Mouse (Mus musculus) C2C12 (cell line): ENCODE data around the gene Olfr70.

Experiments used
- CTCF ChIP-seq: IDR thresholded peaks from one replicate; pipeline ENCODE4 v1.5.1; 2011; ENCODE audit not compliant: control insufficient read depth, insufficient read depth, insufficient read length
- FOSL1 ChIP-seq: IDR thresholded peaks from one replicate; pipeline ENCODE4 v1.8.0; 2011; ENCODE audit warnings: mild to moderate bottlenecking, low read length; ENCODE audit not compliant: poor library complexity, insufficient read depth, severe bottlenecking
- MAX ChIP-seq: IDR thresholded peaks from one replicate; pipeline ENCODE4 v1.6.1; 2011; ENCODE audit warnings: mild to moderate bottlenecking, control low read depth
- MYOG ChIP-seq: IDR thresholded peaks from one replicate; pipeline ENCODE4 v1.6.1; 2011; ENCODE audit not compliant: control insufficient read depth, insufficient read length; ENCODE audit errors: extremely low read depth
- USF1 ChIP-seq: IDR thresholded peaks from one replicate; pipeline ENCODE4 v1.6.1; 2011; ENCODE audit warnings: low read depth, mild to moderate bottlenecking, control low read depth, moderate library complexity

DNA sequence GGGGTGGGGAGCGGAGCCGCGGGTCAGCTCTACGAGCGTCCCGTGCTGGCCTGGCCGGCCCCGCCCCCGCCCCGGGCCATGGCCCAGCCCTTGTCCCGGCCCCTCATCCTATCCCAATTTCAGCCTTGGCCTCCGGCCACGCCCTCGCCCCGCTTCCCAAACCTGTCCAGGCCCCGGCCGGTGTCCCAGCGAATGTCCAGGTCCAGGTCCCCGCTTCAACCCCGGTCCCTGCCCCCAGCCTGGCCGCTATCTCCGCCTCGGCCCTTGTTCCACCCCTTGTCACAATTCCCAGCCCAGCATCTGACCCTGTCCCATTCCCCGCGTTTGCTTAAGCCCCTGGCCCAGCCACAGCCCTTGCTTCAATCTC is 31.2 kb downstream of the Olfr70 start:
- TF ChIP-seq FOSL1 = no peak
- no peak for TF ChIP-seq CTCF
- no peak for TF ChIP-seq USF1
- TF ChIP-seq MYOG = no peak
- no peak for TF ChIP-seq MAX
